Mouse (Mus musculus) embryonic facial prominence, embryonic 12.5 days (tissue): Measurements from ENCODE around the gene Saa2. TPM values are rescaled to one million over a fixed set of nuclear protein-coding genes. Genes with fewer than 3 reads are reported as not detected.
A peak's percentile ranks its signal among the peaks of the same experiment; 100 is the strongest.

Experiments used
- ATAC-seq: fragments of 200-750 bp; cut with Nextera tagmentation; 2 replicates; pipeline ENCODE4 v1.8.0; 2017; ENCODE audit not compliant: insufficient number of reproducible peaks, insufficient read depth, low FRiP score, low TSS enrichment
- H3K27ac ChIP-seq: fragments of 300-500 bp; sonication (generic); 2 replicates; pipeline ENCODE4 v1.5.1; 2016; ENCODE audit warnings: mild to moderate bottlenecking
- H3K27me3 ChIP-seq: fragments of 300-500 bp; sonication (generic); 2 replicates; pipeline ENCODE4 v1.6.1; 2016; ENCODE audit warnings: mild to moderate bottlenecking, moderate library complexity
- H3K36me3 ChIP-seq: fragments of 300-500 bp; sonication (generic); 2 replicates; pipeline ENCODE4 v1.6.1; 2016; ENCODE audit warnings: mild to moderate bottlenecking
- H3K4me1 ChIP-seq: fragments of 300-500 bp; sonication (generic); 2 replicates; pipeline ENCODE4 v1.6.1; 2016
- H3K4me2 ChIP-seq: fragments of 300-500 bp; sonication (generic); replicated peaks from 2 replicates; pipeline ENCODE4 v1.6.1; 2016; ENCODE audit warnings: mild to moderate bottlenecking, moderate library complexity
- H3K4me3 ChIP-seq: fragments of 300-500 bp; sonication (generic); 2 replicates; pipeline ENCODE4 v1.5.1; 2016; ENCODE audit warnings: mild to moderate bottlenecking
- H3K9ac ChIP-seq: fragments of 300-500 bp; sonication (generic); 2 replicates; pipeline ENCODE4 v1.6.1; 2016; ENCODE audit warnings: mild to moderate bottlenecking, moderate library complexity
- H3K9me3 ChIP-seq: fragments of 300-500 bp; sonication (generic); 2 replicates; pipeline ENCODE4 v1.6.1; 2016; ENCODE audit warnings: mild to moderate bottlenecking, moderate library complexity
- WGBS: fragments of 180-500 bp; shearing (Covaris S2); methylation state at CpG from one replicate; pipeline ENCODE4 v1.1.7; 2016; 5-methylcytosine and 5-hydroxymethylcytosine counted together
- polyA plus RNA-seq: library from polyadenylated mRNA; unstranded; fragments of >200 nt; fragmentation: Nextera tagmentation; extraction: Ambion mirVana; gene quantifications from 2 replicates; pipeline ENCODE4 v1.2.1, GENCODE M21; 2016

Saa2 gene
- not detected in 2 replicates for polyA plus RNA-seq

GRCm38 (mm10) chr7:46751490-46751889 lies at the start of gene Saa2:
TSS of gene Saa2 (plus strand) at chr7:46751790.
- Histone ChIP-seq H3K27ac (no peak within 1 kb of the TSS), H3K27me3 (no peaks in the 10 kb centered on the region), H3K36me3 (no peaks in the 10 kb centered on the region), H3K9me3 (no peaks in the 10 kb centered on the region), H3K4me3 (no peak within 1 kb of the TSS), H3K9ac (no peak within 1 kb of the TSS), H3K4me1 (no peaks in the 10 kb centered on the region), H3K4me2 (no peak within 1 kb of the TSS)
- WGBS, result 68% methylated on average over 3 of the region's 3 CpGs
- ATAC-seq, result no peak

DNA sequence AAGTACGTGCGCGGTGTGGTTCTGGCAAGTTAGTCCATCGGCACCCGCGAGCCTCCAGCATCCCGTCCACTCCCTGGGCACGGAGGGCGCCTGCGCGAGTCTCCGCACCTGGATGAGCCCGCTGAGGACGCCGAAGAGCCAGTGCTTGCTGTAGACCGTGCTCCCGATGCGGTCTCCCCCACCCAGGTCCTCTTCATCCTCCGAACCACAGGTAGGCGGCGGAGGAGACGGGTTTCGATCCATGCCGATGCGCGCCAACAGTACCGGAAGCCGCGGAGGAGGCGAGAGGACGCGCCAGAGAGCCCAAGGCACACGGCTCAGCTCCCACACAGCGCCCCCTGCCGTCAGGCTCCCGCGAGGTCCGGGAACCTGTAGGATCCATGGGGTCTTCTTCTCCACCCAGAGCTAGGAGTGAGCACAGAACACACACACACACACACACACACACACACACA lies 41.2 kb upstream of the Saa2 start, which contains the start of gene Saal1:
TSS of gene Saal1 (minus strand) at position 291 of the 455 bp plus-strand sequence.
- Histone ChIP-seq H3K4me3 (peak within 1 kb of the TSS; percentile 73), H3K27me3 (no peaks in the 10 kb centered on the region), H3K9ac (peak within 1 kb of the TSS; percentile 82), H3K9me3 (no peaks in the 10 kb centered on the region), H3K27ac (peak within 1 kb of the TSS; percentile 81), H3K4me1 (peaks cover 5% of the 10 kb centered on the region), H3K36me3 (peaks cover 25% of the 10 kb centered on the region), H3K4me2 (peak within 1 kb of the TSS; percentile 57)
- 1% methylated on average over 38 of the region's 38 CpGs for WGBS
- peak; percentile 92 for ATAC-seq

DNA sequence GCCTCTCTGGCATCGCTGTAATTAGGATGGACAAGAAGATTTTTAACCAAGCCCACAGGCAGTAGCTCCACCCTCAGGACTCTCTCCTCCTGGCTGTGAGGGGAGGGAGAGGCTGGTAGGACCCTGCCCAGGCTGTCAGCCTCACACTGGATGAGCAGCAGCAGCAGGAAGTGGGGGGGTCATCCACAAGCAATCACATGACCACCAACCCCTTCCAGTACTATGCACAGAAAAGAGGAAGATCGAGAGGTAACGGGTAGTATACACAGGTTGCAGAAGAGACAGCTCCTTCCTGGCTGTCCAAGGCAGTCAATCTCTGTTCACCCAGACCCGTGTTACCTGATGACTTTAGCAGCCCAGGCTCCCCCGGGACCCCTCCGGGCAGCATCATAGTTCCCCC lies 39.3 kb upstream of the Saa2 start:
- no peak overlapping the region for H3K4me3 ChIP-seq
- WGBS, result 71% methylated on average over 6 of the region's 6 CpGs
- no peaks in the 10 kb centered on the region for H3K27me3 ChIP-seq
- peaks cover 5% of the 10 kb centered on the region for H3K4me1 ChIP-seq
- H3K4me2 ChIP-seq, result no peak overlapping the region
- no peak overlapping the region for H3K9ac ChIP-seq
- no peak overlapping the region for H3K27ac ChIP-seq
- peaks cover 10% of the 10 kb centered on the region; the same call in 1 of the 2 replicates for H3K36me3 ChIP-seq
- ATAC-seq, result no peak
- no peaks in the 10 kb centered on the region for H3K9me3 ChIP-seq

- peaks cover 2% of the 10 kb centered on the region for H3K4me1 ChIP-seq
- no peaks in the 10 kb centered on the region for H3K36me3 ChIP-seq
- H3K27ac ChIP-seq, result no peak overlapping the region
- H3K4me3 ChIP-seq, result no peak overlapping the region
- no peaks in the 10 kb centered on the region for H3K9me3 ChIP-seq
- WGBS, result 35% methylated on average over 6 of the region's 6 CpGs
- H3K27me3 ChIP-seq, result no peaks in the 10 kb centered on the region
- H3K9ac ChIP-seq, result no peak overlapping the region
- no peak overlapping the region for H3K4me2 ChIP-seq
- ATAC-seq, result no peak
These were observed 37.1 kb upstream of the Saa2 start for GRCm38 (mm10) chr7:46714518-46714917.

DNA sequence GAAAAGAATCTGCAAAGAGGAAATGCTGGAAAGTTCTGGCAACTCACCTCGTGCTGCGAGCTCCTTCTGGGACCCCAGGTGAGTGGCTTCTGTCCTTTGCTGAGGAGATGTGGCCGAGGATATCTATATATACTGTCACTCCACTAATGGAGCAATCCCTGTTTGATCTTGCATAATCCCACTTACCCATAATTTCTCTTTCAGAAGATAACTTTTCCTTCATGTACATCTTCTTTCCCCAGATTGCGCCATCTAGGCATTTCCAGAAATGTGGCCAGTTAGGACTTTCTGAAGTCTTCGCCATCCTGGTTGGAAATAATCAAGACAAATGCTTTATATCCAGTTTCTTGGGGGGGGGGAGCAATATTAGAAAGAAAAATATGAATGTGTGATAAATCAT lies 36.0 kb upstream of the Saa2 start, which contains the start of gene Saa3:
TSS of gene Saa3 (minus strand) at position 101 of the 400 bp plus-strand sequence.
- Histone ChIP-seq H3K9me3 (no peaks in the 10 kb centered on the region), H3K9ac (no peak within 1 kb of the TSS), H3K36me3 (no peaks in the 10 kb centered on the region), H3K4me3 (no peak within 1 kb of the TSS), H3K4me1 (no peaks in the 10 kb centered on the region), H3K27ac (no peak within 1 kb of the TSS), H3K27me3 (no peaks in the 10 kb centered on the region), H3K4me2 (no peak within 1 kb of the TSS)
- ATAC-seq, result no peak
- WGBS, result 88% methylated on average over 5 of the region's 5 CpGs

DNA sequence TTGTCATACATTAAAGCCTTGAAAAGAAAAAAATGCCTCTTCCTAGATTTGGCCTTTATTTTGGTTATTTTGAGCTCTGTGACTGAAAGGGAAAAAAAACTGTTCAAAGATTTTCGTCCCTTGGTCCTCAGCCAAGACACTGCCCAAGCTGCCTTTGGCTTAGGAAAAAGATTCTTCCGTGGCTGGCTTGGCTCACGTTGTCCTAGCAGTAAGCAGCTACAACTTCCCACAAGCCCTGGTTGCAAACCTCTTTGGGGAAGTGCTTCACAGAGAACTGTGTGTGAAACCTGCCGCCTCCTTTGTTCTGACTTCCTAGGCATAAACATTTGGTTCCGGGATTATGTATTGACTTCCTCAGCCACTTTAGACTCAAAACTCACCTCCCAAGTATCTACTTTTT lies 34.7 kb upstream of the Saa2 start:
- WGBS, result 62% methylated on average over 5 of the region's 5 CpGs
- Histone ChIP-seq H3K4me2 (no peak overlapping the region), H3K4me1 (no peaks in the 10 kb centered on the region), H3K27me3 (no peaks in the 10 kb centered on the region), H3K9ac (no peak overlapping the region), H3K36me3 (no peaks in the 10 kb centered on the region), H3K27ac (no peak overlapping the region), H3K9me3 (no peaks in the 10 kb centered on the region), H3K4me3 (no peak overlapping the region)
- ATAC-seq, result no peak

- WGBS, result 82% methylated on average over 7 of the region's 7 CpGs
- H3K27ac ChIP-seq, result no peak overlapping the region
- no peaks in the 10 kb centered on the region for H3K36me3 ChIP-seq
- H3K4me1 ChIP-seq, result no peaks in the 10 kb centered on the region
- no peak overlapping the region for H3K4me2 ChIP-seq
- no peak overlapping the region for H3K4me3 ChIP-seq
- no peaks in the 10 kb centered on the region for H3K27me3 ChIP-seq
- H3K9ac ChIP-seq, result no peak overlapping the region
- ATAC-seq, result no peak
- no peaks in the 10 kb centered on the region for H3K9me3 ChIP-seq
These were observed 32.9 kb upstream of the Saa2 start for GRCm38 (mm10) chr7:46718591-46719270.

DNA sequence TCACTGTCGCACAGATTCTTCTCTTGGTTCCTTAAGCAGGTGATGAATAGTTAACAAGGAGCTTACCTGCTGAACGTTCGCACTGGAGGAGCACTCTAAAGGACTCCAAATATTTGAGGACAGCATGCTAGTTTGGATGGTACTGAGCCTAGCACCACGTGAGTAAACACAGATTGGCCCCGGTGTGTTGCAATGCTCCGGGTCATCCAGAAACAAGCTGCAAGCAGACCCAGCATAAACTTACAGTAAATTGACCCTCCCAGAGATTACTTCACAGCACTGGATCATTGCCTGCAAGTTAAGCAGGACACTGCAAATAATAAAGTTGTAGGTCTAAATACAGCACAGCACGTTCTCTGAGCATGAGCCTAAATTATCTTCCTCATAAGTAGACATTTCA lies 32.1 kb upstream of the Saa2 start:
- Histone ChIP-seq H3K36me3 (no peaks in the 10 kb centered on the region), H3K27ac (no peak overlapping the region), H3K4me2 (no peak overlapping the region), H3K4me1 (no peaks in the 10 kb centered on the region), H3K27me3 (no peaks in the 10 kb centered on the region), H3K9me3 (no peaks in the 10 kb centered on the region), H3K9ac (no peak overlapping the region), H3K4me3 (no peak overlapping the region)
- ATAC-seq, result 0 out of 2 replicates have a peak, but pooled peaks have one; percentile 52
- 80% methylated on average over 7 of the region's 7 CpGs for WGBS

DNA sequence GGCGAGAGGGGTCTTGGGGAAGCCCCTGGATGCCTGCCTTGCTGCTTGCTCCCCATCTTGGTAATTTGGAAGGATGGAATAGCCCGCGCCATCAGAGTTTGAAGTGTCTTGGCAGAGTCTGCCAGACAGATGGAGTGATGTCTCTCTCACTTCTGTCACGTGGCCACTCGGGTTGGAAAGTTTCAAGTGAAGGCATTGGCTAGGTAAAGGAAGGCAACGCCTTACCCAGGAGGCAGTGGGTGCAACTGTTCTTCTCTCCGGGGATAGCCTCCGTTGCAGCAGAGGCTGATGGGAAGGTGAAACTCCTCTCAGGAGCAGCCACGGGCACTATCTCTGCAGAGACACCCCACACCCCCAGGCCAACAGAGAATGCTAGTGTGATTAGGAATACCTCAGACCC lies 31.1 kb upstream of the Saa2 start:
- no peak for ATAC-seq
- WGBS, result 72% methylated on average over 9 of the region's 9 CpGs
- H3K4me3 ChIP-seq, result no peak overlapping the region
- no peaks in the 10 kb centered on the region for H3K27me3 ChIP-seq
- no peak overlapping the region for H3K27ac ChIP-seq
- H3K9me3 ChIP-seq, result no peaks in the 10 kb centered on the region
- no peaks in the 10 kb centered on the region for H3K4me1 ChIP-seq
- no peak overlapping the region for H3K4me2 ChIP-seq
- no peak overlapping the region for H3K9ac ChIP-seq
- no peaks in the 10 kb centered on the region for H3K36me3 ChIP-seq

DNA sequence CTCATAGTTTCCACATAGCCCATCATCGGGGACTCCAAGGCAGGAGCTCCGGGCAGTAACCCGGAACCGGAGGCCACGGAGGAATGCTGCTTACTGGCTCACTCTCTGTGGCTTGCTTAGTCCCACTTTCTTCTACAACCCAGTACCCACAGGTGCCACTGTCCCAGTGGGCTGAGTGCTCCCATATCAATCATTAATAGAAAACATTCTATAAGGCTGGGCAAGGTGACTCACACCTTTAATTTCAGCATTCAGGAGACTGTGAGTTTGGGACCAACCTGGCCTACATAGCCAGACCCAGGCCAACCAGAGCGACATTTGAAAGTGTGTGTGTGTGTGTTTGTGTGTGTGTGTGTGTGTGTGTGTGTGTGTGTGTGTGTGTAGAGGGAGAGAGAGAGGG lies 28.2 kb upstream of the Saa2 start:
- Histone ChIP-seq H3K36me3 (no peaks in the 10 kb centered on the region), H3K4me3 (no peak overlapping the region), H3K4me2 (no peak overlapping the region), H3K27ac (no peak overlapping the region), H3K9ac (no peak overlapping the region), H3K4me1 (no peaks in the 10 kb centered on the region), H3K27me3 (no peaks in the 10 kb centered on the region), H3K9me3 (no peaks in the 10 kb centered on the region)
- WGBS, result 95% methylated on average over 6 of the region's 6 CpGs
- ATAC-seq, result no peak

- no peak overlapping the region for H3K9ac ChIP-seq
- H3K27me3 ChIP-seq, result no peaks in the 10 kb centered on the region
- H3K4me3 ChIP-seq, result no peak overlapping the region
- no peaks in the 10 kb centered on the region for H3K36me3 ChIP-seq
- H3K4me2 ChIP-seq, result no peak overlapping the region
- no peaks in the 10 kb centered on the region for H3K4me1 ChIP-seq
- no peak for ATAC-seq
- H3K9me3 ChIP-seq, result no peaks in the 10 kb centered on the region
- no peak overlapping the region for H3K27ac ChIP-seq
- WGBS, result 92% methylated on average over 3 of the region's 3 CpGs
These were observed 27.7 kb upstream of the Saa2 start for GRCm38 (mm10) chr7:46723849-46724248.

DNA sequence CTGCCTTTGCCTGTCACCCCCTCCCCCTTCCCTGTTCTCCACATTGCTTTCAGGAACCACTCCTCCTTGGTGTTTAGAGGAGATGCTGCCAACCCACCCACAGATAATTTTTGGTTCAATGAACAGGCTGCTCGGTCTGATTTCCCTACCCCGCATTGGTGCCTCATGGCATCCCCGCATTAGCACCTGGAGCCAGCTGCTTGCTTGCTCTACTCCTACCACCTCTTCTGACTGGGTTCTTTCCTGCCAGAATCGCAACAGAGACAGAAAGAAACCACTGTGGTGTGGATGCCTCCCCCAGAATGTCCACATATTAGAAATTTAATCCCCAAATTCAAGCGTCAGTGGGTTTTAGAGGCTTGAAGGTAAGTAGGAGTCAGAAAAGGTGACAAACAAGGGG lies 27.2 kb upstream of the Saa2 start:
- Histone ChIP-seq H3K4me3 (no peak overlapping the region), H3K4me1 (no peaks in the 10 kb centered on the region), H3K9ac (no peak overlapping the region), H3K9me3 (no peaks in the 10 kb centered on the region), H3K27me3 (no peaks in the 10 kb centered on the region), H3K27ac (no peak overlapping the region), H3K4me2 (no peak overlapping the region), H3K36me3 (no peaks in the 10 kb centered on the region)
- 79% methylated on average over 5 of the region's 5 CpGs for WGBS
- ATAC-seq, result no peak
